Mouse (Mus musculus): ENCODE measurements around the gene Treml4. TPM values are rescaled to one million over a fixed set of nuclear protein-coding genes. Genes with fewer than 3 reads are reported as not detected.

Gene Treml4
- total RNA-seq, 4 experiments from 2014 or later = not detected

Other genes starting within 250 kb of the Treml4 start
- not detected for gene 1700122O11Rik, start 226.0 kb upstream of the Treml4 start, total RNA-seq (2022)
- not detected for gene 1700067P10Rik, start 175.0 kb upstream of the Treml4 start, total RNA-seq (2022)
- not detected for gene 9830107B12Rik, start 118.0 kb upstream of the Treml4 start, total RNA-seq (2022)
- gene A530064D06Rik, start 97.0 kb upstream of the Treml4 start, total RNA-seq (2022) = under 1 TPM in 1 of 4 experiments, not detected in 3; 0.58 TPM
- gene Trem1, start 31.5 kb upstream of the Treml4 start, total RNA-seq (2022) = not detected
- gene Trem3, start 16.5 kb upstream of the Treml4 start, total RNA-seq (2022) = not detected
- gene Treml2, start 35.2 kb downstream of the Treml4 start, total RNA-seq (2022) = 1 to 10 TPM in 2 of 4 experiments, under 1 TPM in 2; 0.14 to 2.8 (median 1.5) TPM
- under 1 TPM in 3 of 4 experiments, not detected in 1; 0.21 to 0.64 (median 0.43) TPM for gene B430306N03Rik, start 51.8 kb downstream of the Treml4 start, total RNA-seq (2022)
- gene Trem2, start 82.1 kb downstream of the Treml4 start, total RNA-seq (2022) = 100 to 1,000 TPM in 2 of 4 experiments, 10 to 100 TPM in 2; 12.2 to 201 (median 95.9) TPM
- gene Treml1, start 95.6 kb downstream of the Treml4 start, total RNA-seq (2022) = under 1 TPM; 0.36 to 0.91 (median 0.74) TPM
- gene Nfya, start 145.6 kb downstream of the Treml4 start, total RNA-seq (2022) = 10 to 100 TPM; 22.2 to 35.0 (median 27.9) TPM
- 10 to 100 TPM; 13.2 to 18.9 (median 16.0) TPM for gene Oard1, start 145.7 kb downstream of the Treml4 start, total RNA-seq (2022)
- under 1 TPM in 1 of 4 experiments, not detected in 3; 0.23 TPM for gene Apobec2, start 168.6 kb downstream of the Treml4 start, total RNA-seq (2022)
- gene Tspo2, start 187.2 kb downstream of the Treml4 start, total RNA-seq (2022) = not detected
- 1 to 10 TPM in 1 of 4 experiments, under 1 TPM in 3; 0.67 to 1.3 (median 0.80) TPM for gene Unc5cl, start 190.6 kb downstream of the Treml4 start, total RNA-seq (2022)

Measured in layer of hippocampus, adult 8-10 months (tissue).